Mouse (Mus musculus) heart, adult 11 months (tissue): Measurements from ENCODE around the gene Arhgdib.

ENCODE experiments used
- DNase-seq: peaks from one replicate; pipeline ENCODE4 v3.0.0; 2022

Gene Arhgdib

DNA sequence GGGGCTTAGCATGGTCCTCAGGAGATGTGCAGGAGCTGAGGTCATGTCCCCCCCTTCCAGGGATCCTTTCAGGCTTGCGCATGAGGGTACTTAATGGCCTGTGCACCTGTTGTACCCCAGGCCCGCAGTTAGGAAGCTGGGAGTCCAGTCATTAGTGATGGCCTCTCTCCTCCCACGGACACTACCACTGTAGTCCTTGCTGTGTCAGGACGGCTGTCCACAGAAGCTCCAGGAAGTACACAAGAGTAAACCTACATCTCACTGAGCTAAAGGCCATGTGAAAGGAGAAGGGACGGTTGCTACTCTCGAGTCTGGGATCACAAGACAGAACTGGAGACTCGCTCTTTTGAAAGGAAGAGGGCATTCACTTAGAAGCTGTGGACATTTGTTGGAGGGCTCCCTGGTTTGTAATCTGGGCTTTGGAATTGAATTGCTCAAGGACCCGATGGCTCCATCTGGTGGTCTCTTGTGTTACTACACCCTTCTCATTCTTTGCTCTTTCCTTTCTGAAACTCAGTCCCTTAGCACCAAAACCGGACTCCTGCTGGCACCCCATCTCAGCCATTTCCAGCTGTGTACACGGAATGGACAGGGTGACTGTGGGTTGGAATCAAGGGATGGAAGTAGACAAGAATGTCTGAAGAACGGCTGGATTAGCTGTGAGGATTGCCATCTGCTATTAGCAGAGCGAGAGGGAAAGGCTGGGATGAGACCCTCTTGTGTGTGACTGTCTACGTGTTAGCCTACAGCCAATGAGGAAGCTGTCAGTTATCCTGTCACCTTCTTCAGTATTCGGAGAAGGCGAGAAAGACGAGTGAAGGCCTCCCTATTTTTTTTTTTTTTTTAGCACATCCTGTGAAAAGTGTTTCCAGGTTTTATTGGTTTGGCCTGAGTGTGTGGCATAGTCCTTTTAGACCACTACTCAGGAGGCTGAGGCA, 21.1 kb downstream of the Arhgdib start:
- peak; percentile 96 for DNase-seq

- no peak for DNase-seq
These were observed 23.8 kb downstream of the Arhgdib start for GRCm38 (mm10) chr6:136917885-136918284.

DNA sequence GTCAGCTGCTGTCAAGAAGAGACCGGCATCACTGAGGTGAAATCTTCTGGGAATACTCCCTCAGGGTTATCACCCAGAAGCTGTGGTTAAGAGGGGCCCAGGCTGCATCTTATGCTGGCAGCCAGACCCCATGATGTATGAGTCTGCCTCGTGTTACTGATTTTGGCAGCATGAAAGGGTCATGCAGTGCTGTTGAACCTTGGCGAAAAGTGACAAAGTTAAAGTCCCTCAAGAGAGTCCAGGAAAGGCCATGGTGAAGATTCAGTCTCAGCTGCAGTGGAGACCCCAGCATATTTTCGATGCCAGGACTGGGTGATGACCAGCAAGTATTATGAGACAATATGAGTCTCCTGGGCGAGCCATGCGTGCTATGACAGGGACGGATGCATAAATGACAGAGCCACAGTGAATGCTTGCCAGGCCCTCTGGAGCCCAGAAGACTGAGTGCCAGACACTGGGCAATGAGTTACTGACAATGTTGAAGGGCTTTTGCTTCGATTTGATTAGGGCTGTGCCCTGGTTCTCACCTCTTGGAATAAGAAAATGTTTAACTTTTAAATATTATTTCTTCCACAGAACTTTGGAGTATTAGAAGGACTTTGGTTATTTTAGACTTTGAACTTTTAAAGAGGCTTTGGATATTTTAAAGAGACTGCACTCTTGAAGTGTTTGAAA, 25.8 kb downstream of the Arhgdib start:
- peak; percentile 96 for DNase-seq

DNA sequence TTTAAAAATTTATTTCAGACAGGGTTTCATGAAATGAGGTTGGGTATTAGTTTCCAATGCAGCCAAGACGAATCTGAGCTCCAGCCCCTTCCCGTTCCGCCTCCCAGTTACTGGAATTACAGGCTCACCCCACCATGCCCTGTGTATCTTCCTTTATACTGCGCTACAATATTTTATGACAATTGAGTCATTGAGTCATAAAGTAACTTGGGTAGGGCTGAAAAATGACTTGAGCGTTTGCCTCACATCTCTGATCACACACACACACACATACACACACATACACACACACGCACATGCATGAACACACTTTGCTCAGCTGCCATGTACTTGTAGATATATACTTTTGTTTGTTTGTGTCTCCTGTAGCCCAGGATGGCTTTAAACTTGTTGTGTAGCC, 27.5 kb downstream of the Arhgdib start:
- DNase-seq: peak; percentile 68

GRCm38 (mm10) chr6:136913384-136914126, 28.1 kb downstream of the Arhgdib start:
- DNase-seq: peak; percentile 96

GRCm38 (mm10) chr6:136912751-136913265, 28.9 kb downstream of the Arhgdib start:
- peak; percentile 91 for DNase-seq

DNA sequence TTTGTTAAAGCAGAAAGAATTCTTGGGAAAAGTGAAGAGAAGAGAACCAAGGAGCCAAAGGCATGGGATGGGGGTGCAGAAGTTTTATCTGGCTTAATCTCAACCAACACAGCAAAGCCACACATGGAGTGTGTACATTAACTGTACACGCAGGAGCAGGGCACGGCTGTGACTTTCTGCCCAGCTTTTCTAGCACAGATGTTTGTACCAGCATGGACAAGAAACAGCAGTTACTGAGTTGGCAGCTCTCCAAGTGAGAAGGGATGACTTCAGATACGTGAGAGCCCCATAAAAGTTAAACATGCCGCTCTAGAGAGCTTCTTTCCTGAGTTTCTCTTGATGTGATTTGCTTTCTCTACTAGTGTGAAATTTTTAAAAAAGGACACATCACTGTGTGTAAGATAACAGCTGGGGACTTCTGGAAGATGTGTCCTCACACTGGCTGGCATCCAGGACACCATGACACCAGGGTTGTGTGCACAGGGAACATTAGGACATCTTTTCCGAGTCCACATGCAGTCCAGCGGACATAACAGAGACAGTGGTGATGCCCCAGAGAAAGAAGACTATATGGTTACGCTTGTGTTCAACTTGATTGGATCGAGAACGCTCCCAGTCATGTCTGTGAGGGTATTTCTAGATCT, 31.3 kb downstream of the Arhgdib start:
- peak; percentile 91 for DNase-seq

DNA sequence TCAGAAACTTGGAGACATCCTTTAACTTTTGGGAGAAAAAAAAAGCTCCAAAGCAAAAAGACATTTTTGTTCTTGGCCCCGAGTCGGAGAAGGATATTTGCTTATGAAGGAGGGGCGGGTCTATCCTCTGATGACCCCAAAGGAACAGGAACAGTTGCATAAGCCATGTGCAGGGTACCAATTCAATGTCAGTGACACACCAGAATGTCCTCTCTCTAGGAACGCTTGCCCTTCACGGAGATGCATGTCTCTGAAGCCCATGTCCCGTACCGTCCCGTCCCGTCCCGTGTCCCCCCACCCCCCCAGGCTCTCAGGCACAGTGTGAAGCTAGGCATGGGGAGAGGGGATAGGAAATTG, 34.8 kb downstream of the Arhgdib start:
- peak; percentile 98 for DNase-seq

GRCm38 (mm10) chr6:136906283-136906936, 35.3 kb downstream of the Arhgdib start:
- peak; percentile 96 for DNase-seq

DNA sequence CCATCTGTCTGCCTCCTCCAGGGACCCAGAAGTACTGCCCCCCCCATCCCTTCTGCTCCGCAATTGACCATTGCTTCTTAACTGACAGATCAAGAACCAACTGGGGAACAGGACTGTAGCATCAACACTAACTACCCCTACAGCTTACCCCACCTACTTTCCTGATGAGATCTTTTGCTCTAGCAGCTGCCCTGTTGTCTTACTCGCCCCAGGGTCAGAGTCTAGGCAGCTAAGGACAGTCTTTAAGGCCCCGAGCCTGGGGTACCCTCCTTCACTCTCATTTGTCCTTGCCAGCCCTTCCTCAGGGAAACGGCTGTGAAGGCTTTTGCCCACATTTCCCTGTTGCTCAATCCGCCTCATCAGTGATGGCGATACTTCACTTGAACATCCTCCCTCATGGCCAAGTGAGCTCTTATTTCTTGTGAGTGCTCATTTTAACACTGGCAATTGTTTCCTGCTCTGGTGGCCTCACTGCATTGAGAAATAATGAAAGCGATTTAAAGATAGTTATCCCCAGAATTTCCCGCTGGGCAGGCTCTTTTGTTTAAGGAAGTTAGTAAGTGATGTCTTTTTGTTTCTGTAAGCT, 37.7 kb downstream of the Arhgdib start:
- DNase-seq: peak; percentile 83

DNA sequence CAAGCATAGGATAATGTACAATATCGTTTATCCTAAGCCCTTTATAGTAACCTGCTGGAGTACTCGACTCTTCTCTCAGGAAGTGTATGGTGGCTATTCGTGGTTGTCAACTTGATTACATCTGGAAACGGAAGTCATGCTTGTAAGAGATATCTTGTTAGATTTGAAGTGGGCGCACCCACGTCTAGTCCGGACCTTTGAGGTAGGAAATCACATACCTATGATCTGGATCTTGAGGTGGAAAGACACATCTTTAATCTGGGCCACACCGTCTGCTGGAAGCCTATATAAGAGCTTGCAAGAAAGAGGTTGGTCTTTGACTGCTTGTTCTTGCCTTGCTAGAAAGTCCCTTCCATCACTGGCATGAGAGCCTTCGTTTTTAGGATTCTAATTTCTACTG, 39.2 kb downstream of the Arhgdib start:
- no peak for DNase-seq

DNA sequence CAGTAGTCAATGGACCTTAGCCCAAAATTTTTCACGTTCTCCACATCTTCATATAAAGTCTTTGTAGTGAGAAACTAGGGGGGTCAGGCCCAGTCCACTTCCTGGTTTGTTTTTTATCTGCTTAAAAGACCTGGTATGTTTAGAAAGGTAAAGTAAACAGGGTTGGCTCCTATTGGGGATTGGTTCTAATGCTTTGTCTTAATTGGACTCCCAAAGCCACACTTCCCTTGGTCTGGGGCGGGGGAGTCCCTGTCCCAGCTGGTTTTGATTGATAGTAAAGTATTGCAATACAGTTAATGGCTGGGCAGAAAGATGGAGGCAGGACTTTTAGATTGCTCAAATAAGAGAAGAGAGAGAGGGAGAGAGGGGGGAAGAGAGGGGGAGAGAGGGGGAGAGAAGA, 40.7 kb downstream of the Arhgdib start:
- peak; percentile 77 for DNase-seq

DNA sequence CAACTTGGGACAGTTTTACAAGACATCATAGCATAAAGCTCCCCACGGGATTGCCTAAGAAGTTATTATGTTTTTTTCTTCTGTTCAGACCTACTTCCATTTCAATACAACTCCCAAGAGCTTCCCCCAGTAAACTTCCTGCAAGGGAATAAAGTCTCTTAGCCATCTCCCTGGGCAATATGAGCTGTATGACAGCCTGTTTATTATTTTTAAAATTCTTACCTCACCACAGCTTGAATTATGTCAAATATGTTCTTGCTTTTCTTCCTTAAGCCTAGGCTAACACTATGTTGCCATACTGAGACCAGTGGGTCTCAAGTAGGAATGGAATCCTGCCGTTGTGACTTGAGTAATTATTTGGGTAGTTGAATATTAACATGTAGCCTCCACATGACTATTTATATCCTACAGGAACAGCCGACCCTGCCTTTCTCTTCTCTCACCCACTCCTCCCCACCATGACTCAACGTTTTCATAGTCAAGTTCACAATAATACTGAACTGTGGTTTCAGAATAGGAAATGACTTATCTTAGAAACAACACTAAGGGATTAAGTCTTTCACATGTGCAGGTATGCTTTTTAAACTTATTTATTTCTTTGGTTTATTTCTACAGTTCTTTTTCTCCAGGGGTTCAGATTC, 41.2 kb downstream of the Arhgdib start:
- DNase-seq: peak; percentile 82

DNA sequence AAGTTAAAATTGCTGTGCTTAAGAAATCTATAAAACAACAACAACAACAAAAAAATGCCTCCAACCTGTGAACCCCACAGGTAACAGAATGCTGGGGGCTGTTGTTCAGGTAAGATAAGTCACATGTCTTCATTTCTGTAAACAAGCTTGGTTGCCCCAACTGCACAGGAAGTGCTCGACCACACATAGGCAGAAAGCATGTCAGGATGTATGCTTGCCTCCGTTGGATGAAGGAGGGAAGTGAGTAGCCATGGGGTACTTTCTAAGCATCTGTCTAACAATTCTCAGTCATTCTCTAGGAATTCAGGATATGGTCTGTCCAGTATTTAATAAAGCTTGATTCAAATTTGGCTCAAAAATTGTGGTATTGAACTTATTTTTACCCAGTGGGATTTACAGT, 42.7 kb downstream of the Arhgdib start:
- no peak for DNase-seq

GRCm38 (mm10) chr6:136898222-136898621, 43.5 kb downstream of the Arhgdib start:
- peak; percentile 96 for DNase-seq

- peak; percentile 95 for DNase-seq
These were observed 43.9 kb downstream of the Arhgdib start for GRCm38 (mm10) chr6:136897789-136898188.

DNA sequence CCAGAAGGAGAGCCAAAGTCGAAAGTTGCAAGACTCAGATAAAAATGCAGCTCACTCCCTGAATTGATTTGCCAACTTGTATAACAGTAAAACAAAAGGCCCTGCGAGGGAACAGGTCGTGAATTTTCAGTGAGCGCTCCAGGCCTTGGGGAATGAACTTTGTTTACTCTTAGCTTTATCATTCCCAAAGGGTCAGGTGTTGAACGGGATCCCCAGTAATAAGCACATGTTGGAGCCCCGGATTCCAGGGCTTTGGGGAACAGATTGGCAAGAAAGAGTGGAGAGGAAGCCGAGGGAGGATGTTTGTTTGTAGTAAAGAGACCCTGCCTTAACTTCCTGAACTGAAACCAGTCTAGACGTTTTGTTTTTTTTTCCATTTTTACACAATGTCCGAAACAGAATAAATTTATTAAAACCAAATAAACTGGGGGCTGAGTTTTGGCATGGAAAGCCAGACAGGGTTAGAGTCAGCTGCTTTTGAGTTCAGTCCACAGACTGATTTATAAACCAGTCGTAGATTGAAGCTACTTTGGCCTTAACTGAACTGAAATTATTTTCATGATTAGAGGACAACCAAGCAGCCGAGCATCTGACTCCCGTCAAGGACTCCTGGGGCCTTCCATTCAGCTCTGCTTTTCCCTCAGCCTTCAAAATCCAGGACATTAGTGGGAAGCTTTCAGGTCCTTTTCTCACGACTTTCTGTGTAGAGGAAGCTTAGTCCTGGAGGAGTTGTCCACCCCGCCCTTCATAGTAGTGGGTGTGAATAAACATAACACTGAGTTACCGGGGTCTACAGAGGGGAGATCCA, 47.0 kb downstream of the Arhgdib start:
- peak; percentile 98 for DNase-seq

- DNase-seq: peak; percentile 93
These were observed 49.7 kb downstream of the Arhgdib start for GRCm38 (mm10) chr6:136892002-136892401.

- no peak for DNase-seq
These were observed 52.1 kb downstream of the Arhgdib start for GRCm38 (mm10) chr6:136889554-136889953.

DNA sequence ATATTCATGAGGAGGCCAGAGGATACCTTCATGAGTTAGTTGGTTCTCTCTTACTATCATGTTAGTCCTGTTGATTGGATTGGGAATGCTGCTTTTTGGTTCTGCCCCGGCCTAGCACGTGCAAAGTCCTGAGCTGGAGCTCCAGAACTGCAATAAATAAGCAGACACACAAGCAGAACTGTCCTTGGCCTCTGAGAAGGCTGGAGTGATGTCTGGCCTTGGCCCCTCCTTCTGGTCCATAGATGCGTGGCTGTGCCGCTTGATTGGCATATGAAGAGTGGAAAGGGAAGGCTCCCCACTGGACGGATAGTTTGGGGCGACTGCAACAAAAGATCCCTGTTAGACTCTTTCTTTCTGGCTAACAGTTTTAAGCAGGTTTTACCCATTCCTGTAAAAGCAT, 52.6 kb downstream of the Arhgdib start:
- no peak for DNase-seq
